Mouse (Mus musculus) CH12.LX (cell line): ENCODE measurements around the gene Smim24.

Experiments used
- CHD2 ChIP-seq: IDR thresholded peaks from 2 replicates; pipeline ENCODE4 v1.6.1; 2011; ENCODE audit warnings: low read length, improper control_type of control experiment
- CTCF ChIP-seq, 2 experiments: IDR thresholded peaks in 1 of 2; conservative IDR thresholded peaks in 1 of 2; 2 replicates each; pipeline ENCODE4 v1.5.1; 2011 to 2012; ENCODE audit warnings: low read depth in 2 of 2, low read length in 2 of 2, improper control_type of control experiment in 1 of 2, inconsistent platforms in 1 of 2, mild to moderate bottlenecking in 1 of 2, moderate library complexity in 1 of 2
- POLR2A ChIP-seq: IDR thresholded peaks from 2 replicates; pipeline ENCODE4 v1.6.1; 2011; ENCODE audit warnings: low read depth, mild to moderate bottlenecking, improper control_type of control experiment, low read length

- TF ChIP-seq POLR2A (peak; percentile 98), CTCF (conservative IDR thresholded peaks at IDR 0.05 in 1 of 2, IDR thresholded peaks at IDR 0.05 in 1 of 2; ENCODE audit: low read depth in 2 of 2, low read length in 2 of 2) (no peak), CHD2 (peak; percentile 95)
These were observed 8.8 kb upstream of the Smim24 start, which contains the start of the genes Dohh and Gm48551 for GRCm38 (mm10) chr10:81383802-81384604.
